Mouse (Mus musculus) heart, postnatal 0 days (tissue): Measurements from ENCODE around the gene Coq8b. TPM values are rescaled to one million over a fixed set of nuclear protein-coding genes. Genes with fewer than 3 reads are reported as not detected.
A peak's percentile ranks its signal among the peaks of the same experiment; 100 is the strongest.

Experiments used
- ATAC-seq: fragments of 200-750 bp; cut with Nextera tagmentation; 2 replicates; pipeline ENCODE4 v1.8.0; 2017; ENCODE audit warnings: low read depth, moderate number of reproducible peaks, moderate library complexity; ENCODE audit not compliant: insufficient read depth
- DNase-seq: peaks from one replicate; pipeline ENCODE4 v3.0.0-alpha.2; 2016; ENCODE audit warnings: low spot score
- H3K27ac ChIP-seq: fragments of 300-500 bp; sonication (generic); 2 replicates; pipeline ENCODE4 v1.5.1; 2014; ENCODE audit warnings: low read depth, mild to moderate bottlenecking
- H3K27me3 ChIP-seq: fragments of 300-500 bp; sonication (generic); 2 replicates; pipeline ENCODE4 v1.6.1; 2014; ENCODE audit warnings: low read length, mixed read lengths; ENCODE audit not compliant: control insufficient read depth, insufficient read depth
- H3K36me3 ChIP-seq: fragments of 300-500 bp; sonication (generic); replicated peaks from 2 replicates; pipeline ENCODE4 v1.6.1; 2014; ENCODE audit warnings: low read length, mixed read lengths; ENCODE audit not compliant: control insufficient read depth, insufficient read depth
- H3K4me1 ChIP-seq: fragments of 300-500 bp; sonication (generic); 2 replicates; pipeline ENCODE4 v1.6.1; 2014; ENCODE audit warnings: antibody characterized with exemption; ENCODE audit not compliant: control insufficient read depth, insufficient read depth
- H3K4me2 ChIP-seq: fragments of 300-500 bp; sonication (generic); 2 replicates; pipeline ENCODE4 v1.6.1; 2014; ENCODE audit warnings: low read depth, mild to moderate bottlenecking, low read length, moderate library complexity
- H3K4me3 ChIP-seq: fragments of 300-500 bp; sonication (generic); 2 replicates; pipeline ENCODE4 v1.5.1; 2014; ENCODE audit warnings: low read depth, low read length
- H3K9ac ChIP-seq: fragments of 300-500 bp; sonication (generic); replicated peaks from 2 replicates; pipeline ENCODE4 v1.6.1; 2014; ENCODE audit warnings: low read depth, low read length, mixed read lengths
- H3K9me3 ChIP-seq: fragments of 300-500 bp; sonication (generic); replicated peaks from 2 replicates; pipeline ENCODE4 v1.6.1; 2016; ENCODE audit warnings: low read length; ENCODE audit not compliant: control insufficient read depth
- CTCF ChIP-seq: IDR thresholded peaks from 2 replicates; pipeline ENCODE4 v1.5.1; 2016; ENCODE audit warnings: antibody characterized with exemption, control low read depth, low read depth
- EP300 ChIP-seq: IDR thresholded peaks from 2 replicates; pipeline ENCODE4 v1.6.1; 2016; ENCODE audit warnings: antibody characterized with exemption, low read depth
- WGBS: fragments of 180-500 bp; shearing (Covaris S2); extraction: QIAGEN DNeasy Blood & Tissue Kit; methylation state at CpG from one replicate; pipeline ENCODE4 v1.1.7; 2014; 5-methylcytosine and 5-hydroxymethylcytosine counted together
- polyA plus RNA-seq: library from polyadenylated mRNA; unstranded; fragments of >200 nt; fragmentation: Nextera tagmentation; extraction: Ambion mirVana; gene quantifications from 2 replicates; pipeline ENCODE4 v1.2.1, GENCODE M21; 2015
- total RNA-seq: library from RNA; depleted of rRNA; stranded (reverse); fragments of >200 nt; gene quantifications from 2 replicates; pipeline ENCODE4 v1.2.3, GENCODE M21; 2014; ENCODE audit warnings: low replicate concordance

Coq8b gene
- total and polyA plus RNA-seq, 2 experiments from 2014 or later = 5.8 to 11.0 TPM

GRCm38 (mm10) chr7:27257046-27257851 is 24.4 kb downstream of the Coq8b start:
- peak overlapping the region; percentile 87 for H3K4me3 ChIP-seq
- no peaks in the 10 kb centered on the region for H3K36me3 ChIP-seq
- peaks cover 15% of the 10 kb centered on the region; the same call in 1 of the 2 replicates for H3K4me1 ChIP-seq
- WGBS = 27% methylated on average over 27 of the region's 27 CpGs
- H3K9ac ChIP-seq = no peak overlapping the region
- H3K4me2 ChIP-seq = peak overlapping the region; percentile 88
- DNase-seq (peak; percentile 63), ATAC-seq (peak; percentile 31)
- peak overlapping the region; percentile 80 for H3K27ac ChIP-seq
- H3K9me3 ChIP-seq = no peaks in the 10 kb centered on the region
- TF ChIP-seq EP300 (no peak), CTCF (0 out of 2 replicates have a peak, but pooled peaks have one; percentile 18)
- no peaks in the 10 kb centered on the region for H3K27me3 ChIP-seq

- H3K36me3 ChIP-seq = 0 out of 2 replicates have a peak, but pooled peaks cover 1% of the 10 kb centered on the region
- WGBS = 14% methylated on average over 5 of the region's 6 CpGs
- H3K27me3 ChIP-seq = no peaks in the 10 kb centered on the region
- no peak for DNase-seq
- peaks cover 15% of the 10 kb centered on the region; the same call in 1 of the 2 replicates for H3K4me1 ChIP-seq
- H3K9ac ChIP-seq = no peak overlapping the region; the same call in 1 of the 2 replicates
- no peak for TF ChIP-seq CTCF
- TF ChIP-seq EP300 = no peak
- peak overlapping the region; percentile 80 for H3K27ac ChIP-seq
- no peaks in the 10 kb centered on the region for H3K9me3 ChIP-seq
- ATAC-seq = no peak
- peak overlapping the region; percentile 87 for H3K4me3 ChIP-seq
- peak overlapping the region; percentile 88 for H3K4me2 ChIP-seq
These were observed 25.0 kb downstream of the Coq8b start for GRCm38 (mm10) chr7:27257852-27258204.

DNA sequence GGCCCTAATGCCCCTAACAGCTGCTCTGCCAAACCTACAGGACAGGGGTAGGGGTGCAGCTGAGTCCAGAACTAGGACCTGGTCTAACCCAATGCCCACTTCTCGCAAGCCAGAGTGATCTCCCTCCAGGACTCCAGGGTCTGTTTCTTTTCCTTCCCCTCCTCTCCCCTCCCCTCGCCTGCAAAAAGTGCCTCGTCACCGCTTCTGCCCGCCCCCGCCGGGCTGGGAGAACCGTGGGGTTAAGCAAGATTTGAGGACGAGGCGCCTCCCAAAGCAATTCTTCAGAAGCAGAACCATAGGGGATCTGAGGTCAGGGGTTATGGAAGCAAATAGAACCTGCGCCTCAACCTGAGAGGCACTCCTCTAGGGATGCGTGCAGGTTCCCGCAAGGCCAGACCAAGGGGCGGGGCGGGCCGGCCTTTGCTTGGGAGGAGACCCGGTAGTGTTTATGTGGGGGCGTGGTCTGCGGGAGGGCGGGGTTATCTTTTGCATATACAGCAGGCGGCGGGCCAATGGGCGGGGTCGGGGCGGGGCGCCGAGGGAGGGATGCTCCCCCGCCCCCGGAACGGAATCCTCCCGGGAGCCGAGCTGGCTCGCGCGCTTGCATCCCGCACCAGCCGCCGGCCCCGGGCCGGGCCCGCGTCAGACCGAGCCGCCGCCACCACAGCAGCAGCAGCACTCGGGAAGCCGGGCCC is 25.5 kb downstream of the Coq8b start, which contains the start of gene Numbl:
Gene Numbl, plus strand, starts transcription at position 229 of the 695 bp plus-strand sequence.
- Histone ChIP-seq H3K27ac (peak within 1 kb of the TSS; percentile 80), H3K27me3 (no peaks in the 10 kb centered on the region), H3K36me3 (0 out of 2 replicates have a peak, but pooled peaks cover 5% of the 10 kb centered on the region), H3K9ac (peak within 1 kb of the TSS; percentile 89), H3K4me2 (peak within 1 kb of the TSS; percentile 88), H3K4me1 (peaks cover 15% of the 10 kb centered on the region; the same call in 1 of the 2 replicates), H3K9me3 (no peaks in the 10 kb centered on the region), H3K4me3 (peak within 1 kb of the TSS; percentile 87)
- DNase-seq (peak; percentile 84), ATAC-seq (peak; percentile 86)
- TF ChIP-seq EP300 (0 out of 2 replicates have a peak, but pooled peaks have one; percentile 69), CTCF (no peak)
- WGBS = 1% methylated on average over 46 of the region's 47 CpGs

- peaks cover 15% of the 10 kb centered on the region; the same call in 1 of the 2 replicates for H3K4me1 ChIP-seq
- H3K27ac ChIP-seq = peak overlapping the region; percentile 80
- H3K4me3 ChIP-seq = peak overlapping the region; percentile 87
- DNase-seq (no peak), ATAC-seq (no peak)
- no peaks in the 10 kb centered on the region for H3K9me3 ChIP-seq
- 0 out of 2 replicates have a peak, but pooled peaks cover 5% of the 10 kb centered on the region for H3K36me3 ChIP-seq
- H3K4me2 ChIP-seq = peak overlapping the region; percentile 88
- TF ChIP-seq EP300 = no peak
- no peak for TF ChIP-seq CTCF
- WGBS = 12% methylated on average over 9 of the region's 9 CpGs
- peak overlapping the region; percentile 89 for H3K9ac ChIP-seq
- no peaks in the 10 kb centered on the region for H3K27me3 ChIP-seq
These were observed 26.5 kb downstream of the Coq8b start for GRCm38 (mm10) chr7:27259271-27259721.

GRCm38 (mm10) chr7:27259771-27260170 is 26.9 kb downstream of the Coq8b start:
- Histone ChIP-seq H3K9me3 (no peaks in the 10 kb centered on the region), H3K4me3 (peak overlapping the region; percentile 87), H3K27ac (no peak overlapping the region), H3K36me3 (0 out of 2 replicates have a peak, but pooled peaks cover 5% of the 10 kb centered on the region), H3K27me3 (no peaks in the 10 kb centered on the region), H3K4me2 (peak overlapping the region; percentile 88), H3K9ac (peak overlapping the region; percentile 89), H3K4me1 (peaks cover 15% of the 10 kb centered on the region; the same call in 1 of the 2 replicates)
- DNase-seq (no peak), ATAC-seq (no peak)
- WGBS = 42% methylated on average over 5 of the region's 5 CpGs
- no peak for TF ChIP-seq CTCF
- no peak for TF ChIP-seq EP300
